Mouse (Mus musculus): ENCODE results near the gene D7Ertd443e.

DNA sequence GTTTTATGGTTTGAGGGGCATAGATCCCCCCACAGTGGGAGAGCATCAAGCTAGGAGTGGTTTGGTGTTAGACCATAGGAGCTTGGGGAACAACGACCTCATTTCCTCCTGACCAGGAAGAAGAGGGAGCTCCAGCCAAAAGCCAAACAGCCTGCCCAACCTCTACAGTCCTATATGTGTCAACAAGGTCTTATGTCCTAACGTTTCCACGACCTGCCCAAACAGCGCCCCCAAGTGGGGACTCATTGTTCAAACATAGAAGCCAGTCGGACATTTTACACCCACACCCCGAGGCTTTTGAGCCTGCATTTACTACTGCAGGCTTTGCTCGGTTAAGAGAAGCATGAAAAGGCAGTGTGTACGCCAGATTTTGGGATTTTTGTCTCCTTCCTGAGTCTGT, 84.2 kb downstream of the D7Ertd443e start:
- no peak for TF ChIP-seq MXI1 (IDR thresholded peaks at IDR 0.05; ENCODE audit: low read depth, low read length)
- TF ChIP-seq CHD2 (IDR thresholded peaks at IDR 0.05; ENCODE audit: low read length) = no peak
- no peak for TF ChIP-seq GATA1 (IDR thresholded peaks at IDR 0.05; ENCODE audit: low read depth, low read length)
- TF ChIP-seq BHLHE40 (IDR thresholded peaks at IDR 0.05; ENCODE audit: borderline replicate concordance, low read depth, low read length) = no peak
- TF ChIP-seq CTCF (IDR thresholded peaks at IDR 0.05 in 2 of 3, conservative IDR thresholded peaks at IDR 0.05 in 1 of 3; ENCODE audit: control insufficient read depth in 1 of 3, insufficient read depth in 1 of 3, low read depth in 2 of 3, low read length in 3 of 3, poor library complexity in 1 of 3, severe bottlenecking in 1 of 3) = no peak
- TF ChIP-seq ZC3H11A (IDR thresholded peaks at IDR 0.05; ENCODE audit: low read depth, low read length) = no peak
- no peak for TF ChIP-seq EP300 (IDR thresholded peaks at IDR 0.05; ENCODE audit: low read depth in 1 of 2, low read length in 2 of 2)
- TF ChIP-seq POLR2A (IDR thresholded peaks at IDR 0.05; ENCODE audit: control insufficient read depth in 1 of 2, insufficient read depth in 1 of 2, low read depth in 1 of 2, low read length in 2 of 2, poor library complexity in 1 of 2) = no peak
- TF ChIP-seq RCOR1 (IDR thresholded peaks at IDR 0.05; ENCODE audit: low read depth, low read length) = no peak
- TF ChIP-seq NRF1 (IDR thresholded peaks at IDR 0.05; ENCODE audit: insufficient read depth, low read depth, low read length, poor library complexity, severe bottlenecking) = no peak

Data from MEL (cell line).